Mouse (Mus musculus) embryonic facial prominence, embryonic 11.5 days (tissue): ENCODE data around the gene Olfr1305. TPM values are rescaled to one million over a fixed set of nuclear protein-coding genes. Genes with fewer than 3 reads are reported as not detected.

Experiments used
- ATAC-seq: fragments of 200-750 bp; cut with Nextera tagmentation; replicated peaks from 2 replicates; pipeline ENCODE4 v1.8.0; 2017; ENCODE audit warnings: low read depth; ENCODE audit not compliant: insufficient number of reproducible peaks, low FRiP score, low TSS enrichment
- DNase-seq: peaks from one replicate; pipeline ENCODE4 v3.0.0-alpha.2; 2015; ENCODE audit warnings: low spot score
- H3K27ac ChIP-seq: fragments of 300-500 bp; sonication (generic); replicated peaks from 2 replicates; pipeline ENCODE4 v1.5.1; 2014; ENCODE audit warnings: mild to moderate bottlenecking, low read depth, low read length, control low read depth
- H3K27me3 ChIP-seq: fragments of 300-500 bp; sonication (generic); 2 replicates; pipeline ENCODE4 v1.6.1; 2014; ENCODE audit warnings: mild to moderate bottlenecking, low read length, moderate library complexity, mixed read lengths; ENCODE audit not compliant: control insufficient read depth, insufficient read depth
- H3K36me3 ChIP-seq: fragments of 300-500 bp; sonication (generic); replicated peaks from 2 replicates; pipeline ENCODE4 v1.6.1; 2014; ENCODE audit warnings: low read depth, mild to moderate bottlenecking, low read length, moderate library complexity, mixed read lengths; ENCODE audit not compliant: control insufficient read depth, insufficient read depth
- H3K4me1 ChIP-seq: fragments of 300-500 bp; sonication (generic); 2 replicates; pipeline ENCODE4 v1.6.1; 2014; ENCODE audit warnings: low read length, mixed read lengths; ENCODE audit not compliant: control insufficient read depth, insufficient read depth
- H3K4me2 ChIP-seq: fragments of 300-500 bp; sonication (generic); 2 replicates; pipeline ENCODE4 v1.6.1; 2014; ENCODE audit warnings: low read depth, mild to moderate bottlenecking, control low read depth, low read length, moderate library complexity
- H3K4me3 ChIP-seq: fragments of 300-500 bp; sonication (generic); 2 replicates; pipeline ENCODE4 v1.5.1; 2014; ENCODE audit warnings: low read depth, low read length, control low read depth
- H3K9ac ChIP-seq: fragments of 300-500 bp; sonication (generic); replicated peaks from 2 replicates; pipeline ENCODE4 v1.6.1; 2014; ENCODE audit warnings: mild to moderate bottlenecking, control low read depth, low read length
- H3K9me3 ChIP-seq: fragments of 300-500 bp; sonication (generic); replicated peaks from 2 replicates; pipeline ENCODE4 v1.6.1; 2016; ENCODE audit warnings: mild to moderate bottlenecking, low read length, inconsistent platforms, mixed read lengths; ENCODE audit not compliant: control insufficient read depth
- WGBS: fragments of 180-500 bp; shearing (Covaris S2); extraction: QIAGEN DNeasy Blood & Tissue Kit; methylation state at CpG from one replicate; pipeline ENCODE4 v1.1.7; 2014; 5-methylcytosine and 5-hydroxymethylcytosine counted together
- polyA plus RNA-seq: library from polyadenylated mRNA; unstranded; fragments of >200 nt; fragmentation: Nextera tagmentation; extraction: Ambion mirVana; gene quantifications from 2 replicates; pipeline ENCODE4 v1.2.1, GENCODE M21; 2014

The Olfr1305 gene
- not detected in 2 replicates for polyA plus RNA-seq

- WGBS: 84% methylated on average over 2 of the region's 2 CpGs
- no peak within 1 kb of the TSS for H3K27ac ChIP-seq
- no peak for DNase-seq
- H3K4me1 ChIP-seq: no peaks in the 10 kb centered on the region
- ATAC-seq: no peak
- no peaks in the 10 kb centered on the region for H3K36me3 ChIP-seq
- H3K4me3 ChIP-seq: no peak within 1 kb of the TSS
- no peak within 1 kb of the TSS for H3K9ac ChIP-seq
- H3K4me2 ChIP-seq: no peak within 1 kb of the TSS
- H3K27me3 ChIP-seq: no peaks in the 10 kb centered on the region
- H3K9me3 ChIP-seq: no peaks in the 10 kb centered on the region
Measured at GRCm38 (mm10) chr2:111877049-111877448, at the start of gene Olfr1305. TSS of gene Olfr1305 (minus strand) at chr2:111877149.

GRCm38 (mm10) chr2:111916171-111916570 lies 39.2 kb upstream of the Olfr1305 start, which contains the start of gene Olfr1306:
TSS of gene Olfr1306 (minus strand) at chr2:111916271.
- Histone ChIP-seq H3K36me3 (no peaks in the 10 kb centered on the region), H3K4me2 (no peak within 1 kb of the TSS), H3K27ac (no peak within 1 kb of the TSS), H3K27me3 (no peaks in the 10 kb centered on the region), H3K4me3 (no peak within 1 kb of the TSS), H3K9me3 (no peaks in the 10 kb centered on the region), H3K4me1 (no peaks in the 10 kb centered on the region), H3K9ac (no peak within 1 kb of the TSS)
- no peak for DNase-seq
- 69% methylated on average over 1 of the region's 1 CpGs for WGBS
- ATAC-seq: no peak

- WGBS: 82% methylated on average over 2 of the region's 2 CpGs
- no peaks in the 10 kb centered on the region for H3K27me3 ChIP-seq
- H3K36me3 ChIP-seq: no peaks in the 10 kb centered on the region
Measured at GRCm38 (mm10) chr2:111820240-111820639, 56.7 kb downstream of the Olfr1305 start, which contains the start of gene Olfr1303. TSS of gene Olfr1303 (minus strand) at chr2:111820340.

More at GRCm38 (mm10) chr2:111820240-111820639, 56.7 kb downstream of the Olfr1305 start, which contains the start of gene Olfr1303:
- H3K27ac ChIP-seq: no peak within 1 kb of the TSS
- no peaks in the 10 kb centered on the region for H3K9me3 ChIP-seq
- H3K4me1 ChIP-seq: no peaks in the 10 kb centered on the region
- no peak within 1 kb of the TSS for H3K4me2 ChIP-seq
- no peak within 1 kb of the TSS for H3K4me3 ChIP-seq
- H3K9ac ChIP-seq: no peak within 1 kb of the TSS
- no peak for DNase-seq
- no peak for ATAC-seq

Other genes with a start within 250 kb of the Olfr1305 start
- not detected in 2 replicates for gene Olfr1298, start 227.9 kb downstream of the Olfr1305 start, polyA plus RNA-seq
- not detected in 2 replicates for gene Olfr1299, start 215.7 kb downstream of the Olfr1305 start, polyA plus RNA-seq
- gene Olfr1301, start 126.1 kb downstream of the Olfr1305 start, polyA plus RNA-seq: not detected in 2 replicates
- gene Olfr1302, start 99.7 kb downstream of the Olfr1305 start, polyA plus RNA-seq: not detected in 2 replicates
- not detected in 2 replicates for gene Olfr1303, start 56.8 kb downstream of the Olfr1305 start, polyA plus RNA-seq
- gene Olfr1306, start 39.1 kb upstream of the Olfr1305 start, polyA plus RNA-seq: not detected in 2 replicates
- gene Olfr1307, start 72.3 kb upstream of the Olfr1305 start, polyA plus RNA-seq: not detected in 2 replicates
- not detected in 2 replicates for gene Olfr1308, start 87.8 kb upstream of the Olfr1305 start, polyA plus RNA-seq
- gene Olfr1309, start 113.1 kb upstream of the Olfr1305 start, polyA plus RNA-seq: not detected in 2 replicates
- gene Olfr1310, start 135.6 kb upstream of the Olfr1305 start, polyA plus RNA-seq: not detected in 2 replicates
- not detected in 2 replicates for gene Olfr1311, start 147.3 kb upstream of the Olfr1305 start, polyA plus RNA-seq
- not detected in 2 replicates for gene Olfr1312, start 173.1 kb upstream of the Olfr1305 start, polyA plus RNA-seq
- gene Olfr1313, start 200.7 kb upstream of the Olfr1305 start, polyA plus RNA-seq: not detected in 2 replicates
- gene Olfr1314, start 219.6 kb upstream of the Olfr1305 start, polyA plus RNA-seq: not detected in 2 replicates
- gene Olfr1315-ps1, start 238.3 kb upstream of the Olfr1305 start, polyA plus RNA-seq: not detected in 2 replicates